Mouse (Mus musculus): ENCODE measurements at regions not wholly inside any gene's neighbourhood (a gene's known extent, or its start where the extent isn't known, plus 50 kb on each side); places are given as distances from the start of the nearest gene placed in this dataset.

- TF ChIP-seq CTCF (IDR thresholded peaks at IDR 0.05; ENCODE audit: control insufficient read depth, insufficient read depth, insufficient read length) = no peak
- TF ChIP-seq MAX (IDR thresholded peaks at IDR 0.05) = no peak
- TF ChIP-seq MYOD1 (IDR thresholded peaks at IDR 0.05; ENCODE audit: control insufficient read depth, insufficient read length, low read depth) = no peak
- no peak for TF ChIP-seq USF1 (IDR thresholded peaks at IDR 0.05; ENCODE audit: low read depth)
Measured at GRCm38 (mm10) chr5:118388419-118388818, 143.4 kb downstream of the 2410131K14Rik start.

All from C2C12 (cell line).